Mouse (Mus musculus) embryonic facial prominence, embryonic 10.5 days (tissue): ENCODE results near the gene Armcx6. TPM values are rescaled to one million over a fixed set of nuclear protein-coding genes. Genes with fewer than 3 reads are reported as not detected.
"Not testable (repeated sequence)": the region's sequence is repeated elsewhere in the genome, so short reads cannot be mapped to it uniquely, and the experiment has no call there.

Experiments used
- DNase-seq: peaks from one replicate; pipeline ENCODE4 v3.0.0-alpha.2; 2017; ENCODE audit warnings: low spot score
- H3K27ac ChIP-seq: fragments of 300-500 bp; sonication (generic); replicated peaks from 2 replicates; pipeline ENCODE4 v1.5.1; 2016; ENCODE audit warnings: mild to moderate bottlenecking
- H3K27me3 ChIP-seq: fragments of 300-500 bp; sonication (generic); replicated peaks from 2 replicates; pipeline ENCODE4 v1.6.1; 2016; ENCODE audit warnings: low read depth, mild to moderate bottlenecking; ENCODE audit not compliant: poor library complexity, severe bottlenecking
- H3K36me3 ChIP-seq: fragments of 300-500 bp; sonication (generic); replicated peaks from 2 replicates; pipeline ENCODE4 v1.6.1; 2016; ENCODE audit warnings: mild to moderate bottlenecking, moderate library complexity
- H3K4me1 ChIP-seq: fragments of 300-500 bp; sonication (generic); 2 replicates; pipeline ENCODE4 v1.6.1; 2016
- H3K4me3 ChIP-seq: fragments of 300-500 bp; sonication (generic); 2 replicates; pipeline ENCODE4 v1.5.1; 2016; ENCODE audit warnings: mild to moderate bottlenecking, moderate library complexity
- H3K9me3 ChIP-seq: fragments of 300-500 bp; sonication (generic); 2 replicates; pipeline ENCODE4 v1.6.1; 2016; ENCODE audit warnings: mild to moderate bottlenecking
- WGBS: fragments of 180-500 bp; shearing (Covaris S2); methylation state at CpG from one replicate; pipeline ENCODE4 v1.1.7; 2016; 5-methylcytosine and 5-hydroxymethylcytosine counted together
- microRNA-seq: library from miRNA; unstranded; fragments of <30 nt; microRNA quantifications from one replicate; pipeline ENCODE4, GENCODE M21; 2017
- polyA plus RNA-seq: library from polyadenylated mRNA; unstranded; fragments of >200 nt; fragmentation: Nextera tagmentation; extraction: Ambion mirVana; gene quantifications from 2 replicates; pipeline ENCODE4 v1.2.1, GENCODE M21; 2016

The Armcx6 gene
- polyA plus RNA-seq, 1 experiment from 2014 or later, result 19.1 TPM

- peaks cover 81% of the 10 kb centered on the region for H3K27me3 ChIP-seq
- no peak for DNase-seq
- no peak overlapping the region for H3K27ac ChIP-seq
- H3K4me1 ChIP-seq, result no peaks in the 10 kb centered on the region
- 47% methylated on average over 4 of the region's 4 CpGs for WGBS
- H3K9me3 ChIP-seq, result no peaks in the 10 kb centered on the region
- no peaks in the 10 kb centered on the region for H3K36me3 ChIP-seq
- H3K4me3 ChIP-seq, result no peak overlapping the region
These were observed 21.4 kb downstream of the Armcx6 start for GRCm38 (mm10) chrX:134729778-134730177.

GRCm38 (mm10) chrX:134723762-134724161 lies 27.5 kb downstream of the Armcx6 start:
- H3K4me1 ChIP-seq, H3K9me3 ChIP-seq, H3K4me3 ChIP-seq, DNase-seq, H3K27ac ChIP-seq: not testable (repeated sequence)
- WGBS, result 19% methylated on average over 2 of the region's 2 CpGs
- Histone ChIP-seq H3K36me3 (peaks cover 13% of the 10 kb centered on the region), H3K27me3 (peaks cover 67% of the 10 kb centered on the region)

- H3K27me3 ChIP-seq, result peaks cover 66% of the 10 kb centered on the region
- peak; percentile 74 for DNase-seq
- H3K27ac ChIP-seq, result peak overlapping the region; percentile 90
- H3K9me3 ChIP-seq, result no peaks in the 10 kb centered on the region
- peaks cover 2% of the 10 kb centered on the region; the same call in 1 of the 2 replicates for H3K4me1 ChIP-seq
- H3K4me3 ChIP-seq, result peak overlapping the region; percentile 67
- WGBS, result 19% methylated on average over 14 of the region's 14 CpGs
- H3K36me3 ChIP-seq, result peaks cover 13% of the 10 kb centered on the region
These were observed 32.7 kb downstream of the Armcx6 start for GRCm38 (mm10) chrX:134718524-134718923.

DNA sequence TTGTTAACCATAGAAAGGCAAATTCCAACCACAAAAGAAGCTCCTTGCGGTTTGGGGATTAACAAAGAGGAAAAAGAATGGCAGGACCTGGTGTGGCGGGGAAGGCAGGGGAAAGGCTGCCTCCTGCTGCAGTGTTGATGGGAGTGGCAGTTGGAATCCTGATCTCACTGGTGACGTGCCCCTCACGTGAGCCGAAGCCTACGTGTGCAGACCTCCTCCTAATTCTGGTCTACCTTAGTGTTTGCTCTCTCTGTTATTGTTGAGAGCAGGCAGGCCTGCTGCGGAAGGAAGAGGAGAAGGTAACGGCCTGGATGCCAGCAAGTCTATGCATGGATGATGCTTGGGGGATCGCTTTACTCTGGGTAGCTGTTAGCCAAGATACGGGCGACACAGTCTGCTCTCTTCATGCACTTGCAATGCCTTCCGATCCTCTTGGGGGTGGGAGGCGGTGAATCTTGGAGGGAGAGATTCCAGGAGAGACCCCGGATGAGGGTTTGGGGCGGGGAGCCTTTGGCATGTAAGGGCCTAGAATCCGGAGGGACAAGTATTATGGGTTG lies 33.4 kb downstream of the Armcx6 start, which contains the start of gene Armcx1:
Armcx1 (plus strand) TSS at position 212 of the 557 bp plus-strand sequence.
- Histone ChIP-seq H3K36me3 (peaks cover 13% of the 10 kb centered on the region), H3K4me3 (peak within 1 kb of the TSS; percentile 67), H3K27me3 (peaks cover 66% of the 10 kb centered on the region), H3K9me3 (no peaks in the 10 kb centered on the region), H3K4me1 (no peaks in the 10 kb centered on the region), H3K27ac (peak within 1 kb of the TSS; percentile 90)
- peak; percentile 80 for DNase-seq
- WGBS, result 19% methylated on average over 16 of the region's 16 CpGs

DNA sequence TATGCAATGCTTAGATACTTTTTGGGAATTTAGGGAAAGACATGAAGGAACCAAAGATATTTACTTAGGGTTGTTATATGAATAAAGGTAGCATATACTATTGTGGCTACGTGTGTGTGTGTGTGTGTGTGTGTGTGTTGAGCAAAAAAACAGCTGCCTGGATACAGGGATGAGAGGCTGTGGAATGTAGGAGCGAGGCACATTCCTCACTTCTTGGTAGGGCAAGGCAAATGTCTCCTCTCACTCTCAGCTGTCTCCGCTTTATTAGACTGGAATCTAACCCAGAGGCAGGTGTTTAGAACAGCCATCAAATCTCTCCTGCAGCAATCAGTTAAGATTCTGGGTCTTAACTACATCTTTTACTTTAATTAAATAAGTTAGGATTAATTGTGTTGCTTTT lies 34.4 kb downstream of the Armcx6 start:
- 40% methylated on average over 3 of the region's 3 CpGs for WGBS
- Histone ChIP-seq H3K27ac (no peak overlapping the region; the same call in 1 of the 2 replicates), H3K4me3 (no peak overlapping the region)

More for the DNA sequence above, 34.4 kb downstream of the Armcx6 start:
- Histone ChIP-seq H3K36me3 (peaks cover 13% of the 10 kb centered on the region), H3K27me3 (peaks cover 60% of the 10 kb centered on the region), H3K4me1 (no peaks in the 10 kb centered on the region), H3K9me3 (no peaks in the 10 kb centered on the region)
- no peak for DNase-seq

Small RNAs within 50 kb of the gene (microRNA-seq; reads per million reads assigned to microRNA genes)
- not detected for gene Mir7093

Other genes with a start within 250 kb of the Armcx6 start
- gene Timm8a1, start 209.6 kb downstream of the Armcx6 start, polyA plus RNA-seq, result 97.4 and 103 TPM in 2 replicates
- gene Btk, start 167.8 kb downstream of the Armcx6 start, polyA plus RNA-seq, result 0.84 and 1.1 TPM in 2 replicates
- 341 and 352 TPM in 2 replicates for gene Rpl36a, start 165.8 kb downstream of the Armcx6 start, polyA plus RNA-seq
- 5.9 and 7.2 TPM in 2 replicates for gene Gla, start 150.3 kb downstream of the Armcx6 start, polyA plus RNA-seq
- gene Hnrnph2, start 150.2 kb downstream of the Armcx6 start, polyA plus RNA-seq, result 218 and 219 TPM in 2 replicates
- 6.3 and 7.1 TPM in 2 replicates for gene Armcx4, start 64.9 kb downstream of the Armcx6 start, polyA plus RNA-seq
- gene Armcx1, start 33.5 kb downstream of the Armcx6 start, polyA plus RNA-seq, result 46.9 and 50.0 TPM in 2 replicates
- 47.5 and 51.4 TPM in 2 replicates for gene Armcx3, start 5.2 kb upstream of the Armcx6 start, polyA plus RNA-seq
- 79.7 and 80.8 TPM in 2 replicates for gene Armcx2, start 57.8 kb upstream of the Armcx6 start, polyA plus RNA-seq
- gene Nxf2, start 213.3 kb upstream of the Armcx6 start, polyA plus RNA-seq, result 0.55 and 0.59 TPM in 2 replicates